Mouse (Mus musculus) midbrain, embryonic 16.5 days (tissue): Measurements from ENCODE around the gene Pcbd1. TPM values are rescaled to one million over a fixed set of nuclear protein-coding genes. Genes with fewer than 3 reads are reported as not detected.

Source experiments
- ATAC-seq: fragments of 200-750 bp; cut with Nextera tagmentation; 2 replicates; pipeline ENCODE4 v1.8.0; 2017; ENCODE audit warnings: moderate TSS enrichment
- H3K27ac ChIP-seq: fragments of 300-500 bp; sonication (generic); 2 replicates; pipeline ENCODE4 v1.5.1; 2014; ENCODE audit warnings: mild to moderate bottlenecking, low read length, mixed read lengths
- H3K27me3 ChIP-seq: fragments of 300-500 bp; sonication (generic); 2 replicates; pipeline ENCODE4 v1.6.1; 2014; ENCODE audit warnings: low read depth, low read length, mixed read lengths; ENCODE audit not compliant: control insufficient read depth, insufficient read depth
- H3K36me3 ChIP-seq: fragments of 300-500 bp; sonication (generic); 2 replicates; pipeline ENCODE4 v1.6.1; 2014; ENCODE audit warnings: mild to moderate bottlenecking, low read length, moderate library complexity, mixed read lengths; ENCODE audit not compliant: control insufficient read depth, insufficient read depth
- H3K4me1 ChIP-seq: fragments of 300-500 bp; sonication (generic); 2 replicates; pipeline ENCODE4 v1.6.1; 2014; ENCODE audit warnings: mild to moderate bottlenecking, low read length, mixed read lengths; ENCODE audit not compliant: control insufficient read depth, insufficient read depth
- H3K4me2 ChIP-seq: fragments of 300-500 bp; sonication (generic); 2 replicates; pipeline ENCODE4 v1.6.1; 2014; ENCODE audit warnings: mild to moderate bottlenecking, low read length, mixed read lengths
- H3K4me3 ChIP-seq: fragments of 300-500 bp; sonication (generic); 2 replicates; pipeline ENCODE4 v1.5.1; 2014; ENCODE audit warnings: low read depth, mild to moderate bottlenecking, low read length, moderate library complexity, mixed read lengths
- H3K9ac ChIP-seq: fragments of 300-500 bp; sonication (generic); 2 replicates; pipeline ENCODE4 v1.6.1; 2014; ENCODE audit warnings: low read depth, low read length, mixed read lengths
- H3K9me3 ChIP-seq: fragments of 300-500 bp; sonication (generic); replicated peaks from 2 replicates; pipeline ENCODE4 v1.6.1; 2014; ENCODE audit warnings: mild to moderate bottlenecking, low read length, mixed read lengths; ENCODE audit not compliant: control insufficient read depth, poor library complexity, severe bottlenecking
- WGBS: fragments of 180-500 bp; shearing (Covaris S2); extraction: QIAGEN DNeasy Blood & Tissue Kit; methylation state at CpG from one replicate; pipeline ENCODE4 v1.1.7; 2014; 5-methylcytosine and 5-hydroxymethylcytosine counted together
- polyA plus RNA-seq: library from polyadenylated mRNA; unstranded; fragments of >200 nt; fragmentation: Nextera tagmentation; extraction: Ambion mirVana; gene quantifications from 2 replicates; pipeline ENCODE4 v1.2.1, GENCODE M21; 2015

Gene Pcbd1
- polyA plus RNA-seq, 1 experiment from 2014 or later: 52.9 TPM

DNA sequence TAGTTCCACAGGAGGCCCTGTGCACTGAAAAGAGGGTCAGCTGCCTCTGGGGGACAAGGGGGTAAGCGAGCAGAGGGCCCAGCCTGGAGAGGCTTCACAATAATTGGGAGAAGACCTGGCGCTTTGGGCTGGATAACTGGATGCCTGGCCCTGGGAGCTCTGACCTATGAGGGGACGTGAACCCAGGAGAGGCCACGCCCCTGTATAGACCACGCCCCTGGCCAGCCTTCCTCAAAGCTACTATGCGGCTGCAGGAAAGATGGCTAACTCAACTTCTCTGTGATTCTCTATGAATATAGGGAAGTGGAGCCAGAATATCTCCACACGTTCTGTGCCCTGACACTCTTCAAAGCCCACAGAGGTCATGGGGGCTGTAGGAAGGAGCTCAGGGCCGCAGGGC is 24.5 kb upstream of the Pcbd1 start:
- Histone ChIP-seq H3K4me3 (no peak overlapping the region), H3K27me3 (no peaks in the 10 kb centered on the region), H3K36me3 (no peaks in the 10 kb centered on the region), H3K9me3 (no peaks in the 10 kb centered on the region), H3K9ac (no peak overlapping the region), H3K27ac (no peak overlapping the region), H3K4me2 (no peak overlapping the region), H3K4me1 (peaks cover 7% of the 10 kb centered on the region)
- no peak for ATAC-seq
- whole genome bisulfite sequencing: 13% methylated on average over 8 of the region's 8 CpGs

- no peaks in the 10 kb centered on the region for H3K36me3 ChIP-seq
- 58% methylated on average over 13 of the region's 13 CpGs for WGBS
- H3K4me2 ChIP-seq: no peak overlapping the region
- ATAC-seq: no peak
- peaks cover 7% of the 10 kb centered on the region for H3K4me1 ChIP-seq
- no peak overlapping the region for H3K9ac ChIP-seq
- H3K4me3 ChIP-seq: no peak overlapping the region
- no peaks in the 10 kb centered on the region for H3K9me3 ChIP-seq
- H3K27ac ChIP-seq: no peak overlapping the region
- H3K27me3 ChIP-seq: no peaks in the 10 kb centered on the region
These were observed 23.7 kb upstream of the Pcbd1 start for GRCm38 (mm10) chr10:61065287-61066005.

GRCm38 (mm10) chr10:61068436-61069192 is 20.5 kb upstream of the Pcbd1 start:
- H3K4me2 ChIP-seq: no peak overlapping the region
- 0 out of 2 replicates have a peak, but pooled peaks have one; percentile 63 for ATAC-seq

GRCm38 (mm10) chr10:61069248-61069647 is 19.9 kb upstream of the Pcbd1 start:
- 16% methylated on average over 13 of the region's 13 CpGs for WGBS

More at GRCm38 (mm10) chr10:61068436-61069192, 20.5 kb upstream of the Pcbd1 start:
- Histone ChIP-seq H3K9ac (peak overlapping the region; percentile 14; the same call in 1 of the 2 replicates), H3K36me3 (no peaks in the 10 kb centered on the region), H3K9me3 (no peaks in the 10 kb centered on the region), H3K4me3 (no peak overlapping the region), H3K4me1 (peaks cover 10% of the 10 kb centered on the region), H3K27me3 (no peaks in the 10 kb centered on the region), H3K27ac (no peak overlapping the region)
- 6% methylated on average over 8 of the region's 8 CpGs for WGBS

DNA sequence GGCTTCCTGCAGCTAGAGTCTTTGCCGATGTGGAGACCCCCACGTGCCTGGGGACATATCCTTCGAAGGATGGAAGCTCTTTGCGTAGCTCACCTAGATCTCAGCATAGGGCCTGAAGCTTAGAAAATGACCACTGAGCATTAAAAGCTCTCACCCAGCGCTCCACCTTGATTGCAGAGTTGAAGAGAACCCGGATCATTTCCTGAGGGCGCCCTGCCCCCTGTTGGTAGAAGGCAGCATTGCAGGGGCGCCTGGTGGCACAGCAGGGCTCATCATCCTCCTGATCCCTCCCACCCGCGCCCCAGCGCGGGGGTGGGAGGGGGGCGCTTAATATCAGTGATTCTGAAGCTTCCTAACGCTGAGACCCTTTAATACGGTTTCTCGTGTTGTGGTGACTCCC is 16.8 kb upstream of the Pcbd1 start:
- no peak for ATAC-seq
- Histone ChIP-seq H3K9ac (no peak overlapping the region), H3K36me3 (no peaks in the 10 kb centered on the region), H3K27me3 (no peaks in the 10 kb centered on the region), H3K4me2 (peak overlapping the region; percentile 14; the same call in 1 of the 2 replicates), H3K4me3 (no peak overlapping the region), H3K4me1 (peaks cover 10% of the 10 kb centered on the region), H3K27ac (no peak overlapping the region), H3K9me3 (no peaks in the 10 kb centered on the region)
- 12% methylated on average over 16 of the region's 16 CpGs for WGBS

More at GRCm38 (mm10) chr10:61069248-61069647, 19.9 kb upstream of the Pcbd1 start:
- H3K27me3 ChIP-seq: no peaks in the 10 kb centered on the region
- no peak overlapping the region for H3K27ac ChIP-seq
- H3K36me3 ChIP-seq: no peaks in the 10 kb centered on the region
- H3K4me3 ChIP-seq: no peak overlapping the region
- no peaks in the 10 kb centered on the region for H3K9me3 ChIP-seq
- H3K4me1 ChIP-seq: peaks cover 10% of the 10 kb centered on the region
- H3K9ac ChIP-seq: peak overlapping the region; percentile 14; the same call in 1 of the 2 replicates
- ATAC-seq: no peak
- no peak overlapping the region for H3K4me2 ChIP-seq

GRCm38 (mm10) chr10:61074643-61075042 is 14.5 kb upstream of the Pcbd1 start:
- H3K4me2 ChIP-seq: no peak overlapping the region
- WGBS: 5% methylated on average over 1 of the region's 1 CpGs
- no peaks in the 10 kb centered on the region for H3K36me3 ChIP-seq
- no peak for ATAC-seq
- no peak overlapping the region for H3K9ac ChIP-seq
- H3K4me3 ChIP-seq: no peak overlapping the region
- 0 out of 2 replicates have a peak, but pooled peaks cover 3% of the 10 kb centered on the region for H3K4me1 ChIP-seq
- H3K27me3 ChIP-seq: no peaks in the 10 kb centered on the region
- H3K27ac ChIP-seq: no peak overlapping the region
- H3K9me3 ChIP-seq: no peaks in the 10 kb centered on the region

DNA sequence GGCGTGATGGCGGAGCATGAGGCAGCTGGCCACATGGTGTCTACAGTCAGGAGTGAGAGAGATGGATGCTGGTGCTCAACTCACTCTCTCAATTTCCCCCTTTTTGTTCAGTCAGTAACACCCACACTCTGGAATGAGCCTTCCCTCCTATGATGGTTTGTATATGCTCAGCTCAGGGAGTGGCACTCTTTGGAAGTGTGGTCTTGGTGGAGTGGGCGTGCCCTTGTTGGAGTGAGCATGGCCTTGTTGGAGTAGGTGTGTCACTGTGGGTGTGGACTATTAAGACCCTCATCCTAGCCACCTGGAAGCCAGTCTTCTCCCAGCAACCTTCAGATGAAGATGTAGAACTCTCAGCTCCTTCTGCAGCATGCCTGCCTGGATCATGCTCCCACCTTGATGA is 13.5 kb upstream of the Pcbd1 start:
- H3K4me2 ChIP-seq: no peak overlapping the region
- ATAC-seq: no peak
- peaks cover 7% of the 10 kb centered on the region; the same call in 1 of the 2 replicates for H3K4me1 ChIP-seq
- 90% methylated on average over 3 of the region's 3 CpGs for WGBS
- no peak overlapping the region for H3K4me3 ChIP-seq
- no peaks in the 10 kb centered on the region for H3K9me3 ChIP-seq
- no peak overlapping the region for H3K9ac ChIP-seq
- no peak overlapping the region for H3K27ac ChIP-seq
- H3K36me3 ChIP-seq: no peaks in the 10 kb centered on the region
- no peaks in the 10 kb centered on the region for H3K27me3 ChIP-seq

DNA sequence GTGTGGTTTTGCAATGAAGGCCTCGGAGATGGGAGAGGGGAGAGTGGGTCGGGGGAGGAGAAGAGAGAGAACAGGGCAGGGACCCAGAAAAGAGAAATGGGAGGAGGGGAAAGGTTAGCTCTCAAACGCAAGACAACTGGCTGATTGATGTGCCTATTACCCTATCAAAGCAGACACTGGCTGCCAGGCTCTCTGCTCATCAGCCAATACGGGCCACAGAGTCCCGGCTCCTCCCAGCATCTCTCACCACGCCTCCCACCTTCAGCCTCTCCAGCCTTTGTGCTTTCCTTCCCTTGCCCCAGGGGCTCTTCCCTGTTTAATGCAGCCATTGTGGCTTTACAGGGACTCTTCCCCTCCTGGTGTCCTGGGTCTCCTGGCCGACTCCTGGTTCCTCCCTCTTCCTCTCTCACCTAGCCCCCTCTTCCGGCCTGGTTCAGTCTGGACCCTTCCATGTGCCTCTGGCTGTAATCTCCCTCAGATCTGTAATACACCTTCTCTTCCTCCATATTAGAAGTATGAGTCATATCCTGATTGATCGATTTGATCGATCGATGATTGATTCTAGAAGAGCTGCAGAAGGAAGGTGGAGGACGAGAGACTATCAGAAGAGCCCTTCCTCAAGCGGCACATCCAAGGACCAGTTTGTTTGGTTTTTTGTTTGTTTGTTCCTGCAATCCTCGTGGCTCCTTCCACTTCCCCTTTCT is 8.8 kb upstream of the Pcbd1 start:
- peaks cover 5% of the 10 kb centered on the region; the same call in 1 of the 2 replicates for H3K4me1 ChIP-seq
- no peaks in the 10 kb centered on the region for H3K36me3 ChIP-seq
- H3K4me2 ChIP-seq: peak overlapping the region; percentile 32
- peak; percentile 96 for ATAC-seq
- H3K9ac ChIP-seq: no peak overlapping the region; the same call in 1 of the 2 replicates
- H3K27me3 ChIP-seq: no peaks in the 10 kb centered on the region
- no peaks in the 10 kb centered on the region for H3K9me3 ChIP-seq
- H3K27ac ChIP-seq: peak overlapping the region; percentile 29
- H3K4me3 ChIP-seq: no peak overlapping the region
- WGBS: 39% methylated on average over 14 of the region's 14 CpGs
